Mouse (Mus musculus) left cerebral cortex, adult 11 months (tissue): ENCODE data around the gene Gm21820.
"Not testable (repeated sequence)": the region's sequence is repeated elsewhere in the genome, so short reads cannot be mapped to it uniquely, and the experiment has no call there.

Experiments used
- DNase-seq: peaks from one replicate; pipeline ENCODE4 v3.0.0; 2022; ENCODE audit warnings: low spot score

The Gm21820 gene

GRCm38 (mm10) chrY:5249341-5249740 is at the start of gene Gm21820:
TSS of gene Gm21820 (minus strand) at chrY:5249441.
- DNase-seq: not testable (repeated sequence)
